Mouse (Mus musculus) urinary bladder, postnatal 36 days (tissue): ENCODE results near the gene Slc2a4.
"Not testable (repeated sequence)": the region's sequence is repeated elsewhere in the genome, so short reads cannot be mapped to it uniquely, and the experiment has no call there.

Experiments used
- DNase-seq, 2 experiments: peaks; one replicate each; pipeline ENCODE4 v3.0.0; 2022; ENCODE audit warnings: low spot score in 2 of 2, mixed read lengths in 1 of 2

The Slc2a4 gene

DNA sequence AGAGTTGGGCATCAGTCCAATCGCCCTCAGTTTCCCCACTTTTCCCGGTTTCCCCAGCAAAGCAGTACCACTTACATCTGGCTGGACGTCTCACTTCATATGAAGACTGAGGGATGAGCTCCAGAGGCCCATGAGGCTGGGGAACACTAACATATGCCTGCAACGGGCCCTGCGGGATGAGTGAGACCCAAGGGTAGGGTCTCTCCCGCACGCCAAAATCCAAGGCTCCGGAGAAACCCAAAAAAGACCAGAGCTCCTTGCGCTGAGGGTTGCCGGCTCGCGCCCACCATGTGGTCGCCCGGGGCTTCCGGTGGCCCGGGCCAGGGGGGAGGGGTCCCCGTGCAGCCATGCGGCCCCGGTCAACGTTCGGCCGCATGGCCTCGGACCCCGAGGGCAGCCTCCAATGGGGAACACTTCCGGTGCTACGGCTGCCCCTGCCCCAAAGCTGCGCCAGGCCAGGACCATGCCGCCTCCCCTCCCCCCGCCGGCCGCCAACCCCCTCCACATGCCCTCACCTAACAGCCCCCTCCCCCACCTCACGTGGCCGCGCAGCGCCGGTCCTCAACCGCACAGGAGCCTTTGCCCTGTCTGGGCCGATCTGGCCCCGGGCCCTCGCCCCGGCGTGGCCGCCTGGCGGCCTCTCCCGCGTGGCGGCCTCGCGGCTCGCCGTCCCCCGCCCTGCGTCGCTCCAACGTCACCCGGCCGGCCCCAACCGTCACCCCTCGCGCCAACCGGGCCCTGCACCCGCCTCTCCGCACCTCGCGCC lies 27.5 kb downstream of the Slc2a4 start:
- DNase-seq, result no peak

- DNase-seq, result peak; percentile 65 to 81
Measured at GRCm38 (mm10) chr11:69919661-69920265, 28.2 kb downstream of the Slc2a4 start.

GRCm38 (mm10) chr11:69919053-69919452 lies 28.9 kb downstream of the Slc2a4 start:
- no peak for DNase-seq

DNA sequence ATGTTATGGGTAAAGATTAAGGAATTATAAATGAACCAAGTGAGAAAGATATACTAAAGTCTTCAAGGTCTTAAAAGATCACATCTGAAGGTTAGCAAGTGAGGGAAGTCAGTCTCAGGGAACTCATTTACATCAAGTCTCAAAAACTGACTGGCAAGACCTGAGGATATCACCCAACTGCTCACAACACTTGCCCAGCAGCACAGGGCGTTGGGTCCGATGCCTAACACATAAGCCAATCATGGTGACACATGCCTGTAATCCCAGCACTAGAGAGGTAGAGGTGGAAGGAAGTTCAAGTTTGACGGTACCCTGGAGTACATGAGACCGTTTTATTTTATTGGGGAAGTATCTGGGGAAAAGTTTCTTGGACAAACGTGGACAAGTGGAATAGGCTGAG lies 29.9 kb downstream of the Slc2a4 start:
- no peak for DNase-seq

- no peak for DNase-seq
Measured at GRCm38 (mm10) chr11:69917379-69917948, 30.5 kb downstream of the Slc2a4 start.

- DNase-seq, result not testable (repeated sequence)
Measured at GRCm38 (mm10) chr11:69916652-69917378, 31.2 kb downstream of the Slc2a4 start.

DNA sequence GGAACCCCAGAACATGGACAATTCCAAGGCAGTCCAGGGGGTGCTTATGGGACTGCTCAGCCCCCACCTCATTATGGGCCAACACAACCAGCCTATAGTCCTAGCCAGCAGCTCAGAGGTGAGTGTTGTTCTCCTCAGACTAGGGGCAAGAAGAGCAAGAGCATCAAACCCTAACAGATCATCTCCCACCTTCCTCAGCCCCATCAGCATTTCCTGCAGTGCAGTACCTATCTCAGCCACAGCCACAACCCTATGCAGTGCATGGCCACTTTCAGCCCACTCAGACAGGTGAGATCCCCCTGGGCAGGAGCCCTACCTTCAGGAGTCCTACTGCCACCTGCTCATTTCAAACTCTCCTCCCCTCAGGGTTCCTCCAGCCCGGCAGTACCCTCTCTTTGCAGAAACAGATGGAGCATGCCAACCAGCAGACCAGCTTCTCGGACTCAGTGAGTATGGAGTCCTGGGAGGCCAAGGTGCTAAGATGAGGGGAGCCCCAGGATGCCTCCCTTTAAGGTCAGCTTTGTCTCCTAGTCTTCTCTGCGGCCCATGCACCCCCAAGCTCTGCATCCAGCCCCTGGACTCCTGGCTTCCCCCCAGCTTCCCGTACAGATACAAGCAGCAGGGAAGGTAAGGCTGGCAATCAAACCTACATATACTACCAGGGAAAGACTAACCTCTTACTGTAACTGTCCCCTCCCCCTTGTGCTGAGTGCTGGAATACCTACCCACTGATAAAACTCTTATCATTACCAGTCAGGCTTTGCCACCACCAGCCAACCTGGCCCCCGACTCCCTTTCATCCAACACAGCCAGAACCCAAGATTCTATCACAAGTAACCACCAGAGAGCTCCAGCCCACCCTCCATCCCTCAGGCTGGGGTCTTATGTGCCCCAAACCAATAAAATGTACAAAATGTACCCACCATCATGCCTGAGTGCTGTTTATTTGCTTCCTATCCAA lies 32.0 kb downstream of the Slc2a4 start:
- DNase-seq, result no peak

- DNase-seq, result no peak
Measured at GRCm38 (mm10) chr11:69914917-69915430, 33.0 kb downstream of the Slc2a4 start.

- DNase-seq, result no peak
Measured at GRCm38 (mm10) chr11:69914372-69914764, 33.6 kb downstream of the Slc2a4 start.

DNA sequence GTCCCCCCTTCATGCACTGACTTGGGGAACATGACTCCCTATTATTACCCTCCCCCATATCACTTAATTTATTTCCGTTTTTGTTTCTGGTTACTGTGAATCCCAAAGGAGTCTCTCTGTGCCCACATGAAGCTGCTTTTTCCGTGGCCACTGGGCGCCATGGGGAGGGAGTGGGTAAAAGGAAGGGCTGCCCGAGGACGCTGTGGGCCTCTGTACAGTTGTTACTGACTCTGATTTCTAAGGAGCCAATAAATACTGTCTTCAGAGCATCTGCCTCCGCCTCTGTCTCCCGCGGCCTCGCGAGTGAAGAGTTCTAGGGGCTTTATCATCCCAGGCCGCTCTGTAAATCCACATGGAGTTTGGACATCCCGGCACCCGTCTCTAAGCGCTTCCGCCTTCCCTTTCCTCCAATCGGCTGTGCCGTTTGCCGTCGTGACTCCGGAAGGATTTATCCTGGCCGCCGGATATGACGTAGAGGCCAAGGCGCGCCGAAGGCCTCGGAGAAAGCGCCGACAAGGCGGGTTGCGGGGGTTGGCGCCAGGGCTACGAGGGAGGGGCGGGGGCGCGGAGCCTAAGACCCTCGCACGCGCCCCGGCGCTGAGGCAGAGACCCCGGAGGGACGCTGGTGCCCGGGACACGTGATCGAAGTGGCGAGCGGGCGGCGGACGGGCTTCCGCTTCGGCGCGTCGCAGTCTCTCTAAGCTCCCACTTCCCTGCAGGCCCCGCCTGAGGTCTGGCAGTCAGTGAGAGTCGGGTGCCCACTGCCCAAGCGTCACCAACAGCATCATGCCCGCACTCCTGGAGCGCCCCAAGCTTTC lies 34.2 kb downstream of the Slc2a4 start, which contains the start of gene Gps2:
Gene Gps2, plus strand, starts transcription at position 335 of the 818 bp plus-strand sequence.
- peak; percentile 89 to 92 for DNase-seq

- DNase-seq, result no peak
Measured at GRCm38 (mm10) chr11:69912716-69913530, 35.1 kb downstream of the Slc2a4 start.

DNA sequence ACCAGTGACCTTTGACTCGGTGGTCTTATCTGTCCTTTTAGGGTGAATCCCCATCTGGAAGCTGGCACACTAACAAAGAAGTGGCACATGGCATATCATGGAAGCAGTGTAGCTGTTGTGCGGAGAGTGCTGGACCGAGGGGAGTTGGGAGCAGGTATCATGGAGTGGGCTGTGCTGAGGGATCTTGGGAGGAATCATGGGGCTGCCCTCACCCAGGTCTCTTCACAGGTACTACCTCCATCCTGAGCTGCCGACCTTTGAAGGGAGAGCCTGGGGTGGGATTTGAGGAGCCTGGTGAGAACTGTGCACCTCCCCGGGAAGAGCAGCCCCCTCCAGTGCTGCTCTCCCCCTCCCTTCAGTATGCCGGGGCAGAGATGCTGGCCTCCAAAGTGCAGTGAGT lies 36.3 kb downstream of the Slc2a4 start:
- no peak for DNase-seq

GRCm38 (mm10) chr11:69910781-69911560 lies 37.0 kb downstream of the Slc2a4 start:
- DNase-seq, result no peak

GRCm38 (mm10) chr11:69910177-69910576 lies 37.8 kb downstream of the Slc2a4 start:
- no peak for DNase-seq

- DNase-seq, result no peak
Measured at GRCm38 (mm10) chr11:69909174-69909573, 38.8 kb downstream of the Slc2a4 start.

GRCm38 (mm10) chr11:69908645-69909044 lies 39.3 kb downstream of the Slc2a4 start:
- no peak for DNase-seq

- DNase-seq, result no peak
Measured at GRCm38 (mm10) chr11:69904311-69904710, 43.7 kb downstream of the Slc2a4 start.

- no peak for DNase-seq
Measured at GRCm38 (mm10) chr11:69902972-69903371, 45.0 kb downstream of the Slc2a4 start.
